Comparison of ENCODE assay signal across 19 mouse cellular contexts in the genomic region with DNA sequence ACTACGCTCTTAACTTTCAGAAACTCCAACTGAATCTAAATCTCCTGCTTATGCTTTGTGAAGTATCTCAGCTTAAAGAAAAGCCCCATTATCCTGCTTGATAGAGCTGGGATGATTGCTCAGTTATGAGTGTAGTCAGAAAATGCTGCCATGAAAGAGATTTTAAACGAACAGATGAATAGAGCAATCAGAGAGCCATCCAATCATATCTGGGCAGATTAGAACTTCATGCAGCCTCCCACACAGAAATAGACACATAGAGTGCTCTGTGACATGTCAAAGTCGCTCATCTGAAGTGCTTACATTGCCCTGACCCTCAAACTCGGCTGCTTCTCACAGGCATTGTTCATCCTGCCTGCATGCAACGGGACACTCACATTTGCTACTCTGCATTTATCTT.
DNase-seq lines count a peak whose midpoint lies in the region; ATAC-seq and TF ChIP-seq lines count a peak whose summit lies in the region.
"Had no signal": no experiment of that assay in that cellular context is flagged by ENCODE, and none has a peak within 500 bp of the region (broad histone marks: within the 10 kb centered on the region; RNA-seq: fewer than 3 reads in every experiment).

No protein-coding gene starts in this region.

- no peaks in the 10 kb centered on the region for H3K4me1 ChIP-seq in forebrain, embryonic 15.5 days
- H3K4me1 ChIP-seq in forebrain, embryonic 12.5 days: no peaks in the 10 kb centered on the region
- peaks cover 20% of the 10 kb centered on the region for H3K4me1 ChIP-seq in heart, embryonic 13.5 days
- H3K4me1 ChIP-seq in forebrain, postnatal 0 days (ENCODE audit: insufficient read depth): no peaks in the 10 kb centered on the region
- H3K4me1 ChIP-seq: heart, embryonic 15.5 days; hindbrain, embryonic 15.5 days had no signal

- peak; percentile 53; the same call in 1 of the 2 replicates for ATAC-seq in forebrain, embryonic 15.5 days (replicated peaks)
- ATAC-seq in forebrain, embryonic 12.5 days (ENCODE audit: low FRiP score): no peak
- ATAC-seq in heart, embryonic 13.5 days (ENCODE audit: extremely low read depth, insufficient number of reproducible peaks, low FRiP score, low TSS enrichment): no peak
- peak; percentile 81 for ATAC-seq in forebrain, postnatal 0 days
- ATAC-seq: intestine, embryonic 16.5 days had no signal

- no peaks in the 10 kb centered on the region for H3K36me3 ChIP-seq in forebrain, embryonic 15.5 days
- no peaks in the 10 kb centered on the region for H3K36me3 ChIP-seq in forebrain, embryonic 12.5 days (replicated peaks)
- no peaks in the 10 kb centered on the region for H3K36me3 ChIP-seq in heart, embryonic 13.5 days
- no peaks in the 10 kb centered on the region for H3K36me3 ChIP-seq in forebrain, postnatal 0 days (ENCODE audit: insufficient read depth)
- H3K36me3 ChIP-seq: embryonic facial prominence, embryonic 12.5 days; heart, embryonic 15.5 days; hindbrain, embryonic 15.5 days had no signal

- H3K9me3 ChIP-seq in forebrain, embryonic 15.5 days: no peaks in the 10 kb centered on the region
- no peaks in the 10 kb centered on the region for H3K9me3 ChIP-seq in forebrain, embryonic 12.5 days
- H3K9me3 ChIP-seq in heart, embryonic 13.5 days: no peaks in the 10 kb centered on the region
- H3K9me3 ChIP-seq in forebrain, postnatal 0 days (ENCODE audit: low read length): no peaks in the 10 kb centered on the region
- H3K9me3 ChIP-seq: embryonic facial prominence, embryonic 12.5 days; heart, embryonic 15.5 days; hindbrain, embryonic 15.5 days had no signal

- no peak overlapping the region for H3K4me3 ChIP-seq in forebrain, embryonic 15.5 days
- H3K4me3 ChIP-seq in forebrain, embryonic 12.5 days (replicated peaks): no peak overlapping the region
- H3K4me3 ChIP-seq in heart, embryonic 13.5 days: no peak overlapping the region
- no peak overlapping the region for H3K4me3 ChIP-seq in forebrain, postnatal 0 days (ENCODE audit: low read depth, low read length)
- H3K4me3 ChIP-seq: embryonic facial prominence, embryonic 12.5 days; heart, embryonic 15.5 days; hindbrain, embryonic 15.5 days had no signal

- DNase-seq in heart, adult 9 months (ENCODE audit: low spot score in 2 of 2): no peak
- DNase-seq in brain, embryonic 14.5 days (ENCODE audit: low read depth): peak; percentile 51
- peak; percentile 18 for DNase-seq in forebrain, postnatal 0 days
- DNase-seq in cerebellum, postnatal 4 days (ENCODE audit: low spot score in 2 of 2): no peak
- DNase-seq: adrenal gland, adult 2 months; adrenal gland, postnatal 25 days; cerebellum, adult 11-12 months; cerebellum, adult 9-10 months; cerebellum, postnatal 36 days; gastrocnemius, postnatal 14 days; kidney, adult 8-10 months; kidney, postnatal 25 days had no signal

- H3K4me2 ChIP-seq in forebrain, embryonic 15.5 days (replicated peaks): no peak overlapping the region
- no peak overlapping the region for H3K4me2 ChIP-seq in forebrain, embryonic 12.5 days
- peak overlapping the region; percentile 19 for H3K4me2 ChIP-seq in heart, embryonic 13.5 days
- no peak overlapping the region for H3K4me2 ChIP-seq in forebrain, postnatal 0 days (ENCODE audit: low read depth)
- H3K4me2 ChIP-seq: embryonic facial prominence, embryonic 12.5 days; heart, embryonic 15.5 days; hindbrain, embryonic 15.5 days had no signal

- TF ChIP-seq CTCF in brain, embryonic 14.5 days (IDR thresholded peaks at IDR 0.05; ENCODE audit: borderline replicate concordance, extremely low read depth, insufficient read depth, insufficient read length): no peak
- no peak for TF ChIP-seq CTCF in forebrain, postnatal 0 days (IDR thresholded peaks at IDR 0.05; ENCODE audit: low read depth)

- 48% methylated on average over 5 of the region's 5 CpGs for WGBS in forebrain, embryonic 15.5 days
- 57% methylated on average over 5 of the region's 5 CpGs for WGBS in forebrain, embryonic 12.5 days
- 24% methylated on average over 5 of the region's 5 CpGs for WGBS in heart, embryonic 13.5 days
- 43% methylated on average over 5 of the region's 5 CpGs for WGBS in forebrain, postnatal 0 days

- TF ChIP-seq POLR2A in brain, embryonic 14.5 days (IDR thresholded peaks at IDR 0.05; ENCODE audit: borderline replicate concordance, extremely low read depth, insufficient read depth, insufficient read length, poor library complexity, severe bottlenecking): no peak

- H3K27me3 ChIP-seq in forebrain, embryonic 15.5 days: no peaks in the 10 kb centered on the region
- no peaks in the 10 kb centered on the region for H3K27me3 ChIP-seq in forebrain, embryonic 12.5 days
- no peaks in the 10 kb centered on the region for H3K27me3 ChIP-seq in heart, embryonic 13.5 days (replicated peaks)
- no peaks in the 10 kb centered on the region for H3K27me3 ChIP-seq in forebrain, postnatal 0 days (ENCODE audit: insufficient read depth, low read length)
- H3K27me3 ChIP-seq: embryonic facial prominence, embryonic 12.5 days; heart, embryonic 15.5 days; hindbrain, embryonic 15.5 days had no signal

- H3K9ac ChIP-seq in forebrain, embryonic 15.5 days (replicated peaks): no peak overlapping the region
- no peak overlapping the region for H3K9ac ChIP-seq in forebrain, embryonic 12.5 days
- H3K9ac ChIP-seq in heart, embryonic 13.5 days: no peak overlapping the region
- H3K9ac ChIP-seq in forebrain, postnatal 0 days: no peak overlapping the region
- H3K9ac ChIP-seq: embryonic facial prominence, embryonic 12.5 days; heart, embryonic 15.5 days; hindbrain, embryonic 15.5 days had no signal

- no peak overlapping the region for H3K27ac ChIP-seq in forebrain, embryonic 15.5 days (replicated peaks)
- H3K27ac ChIP-seq in forebrain, embryonic 12.5 days: no peak overlapping the region
- peak overlapping the region; percentile 37; the same call in 1 of the 2 replicates for H3K27ac ChIP-seq in heart, embryonic 13.5 days (replicated peaks)
- H3K27ac ChIP-seq in forebrain, postnatal 0 days (ENCODE audit: low read depth, low read length): no peak overlapping the region
- H3K27ac ChIP-seq: embryonic facial prominence, embryonic 12.5 days; heart, embryonic 15.5 days; hindbrain, embryonic 15.5 days had no signal

Comparison
In these comparisons a context has a peak if more than half of its experiments do, and no peak if none do; other contexts are left out.
1. ATAC-seq: peak in forebrain, embryonic 15.5 days (single experiment) and forebrain, postnatal 0 days (single experiment); none in forebrain, embryonic 12.5 days (single experiment) and heart, embryonic 13.5 days (single experiment).
2. DNase-seq: peak in brain, embryonic 14.5 days (single experiment) and forebrain, postnatal 0 days (single experiment); none in heart, adult 9 months (0 of 2) and cerebellum, postnatal 4 days (0 of 2).